Mouse (Mus musculus): ENCODE data around the gene Rassf2. TPM values are rescaled to one million over a fixed set of nuclear protein-coding genes. Genes with fewer than 3 reads are reported as not detected.
A peak's percentile ranks its signal among the peaks of the same experiment; 100 is the strongest.

Rassf2 gene
- polyA plus RNA-seq, 1 experiment from 2014 or later: 29.2 TPM

DNA sequence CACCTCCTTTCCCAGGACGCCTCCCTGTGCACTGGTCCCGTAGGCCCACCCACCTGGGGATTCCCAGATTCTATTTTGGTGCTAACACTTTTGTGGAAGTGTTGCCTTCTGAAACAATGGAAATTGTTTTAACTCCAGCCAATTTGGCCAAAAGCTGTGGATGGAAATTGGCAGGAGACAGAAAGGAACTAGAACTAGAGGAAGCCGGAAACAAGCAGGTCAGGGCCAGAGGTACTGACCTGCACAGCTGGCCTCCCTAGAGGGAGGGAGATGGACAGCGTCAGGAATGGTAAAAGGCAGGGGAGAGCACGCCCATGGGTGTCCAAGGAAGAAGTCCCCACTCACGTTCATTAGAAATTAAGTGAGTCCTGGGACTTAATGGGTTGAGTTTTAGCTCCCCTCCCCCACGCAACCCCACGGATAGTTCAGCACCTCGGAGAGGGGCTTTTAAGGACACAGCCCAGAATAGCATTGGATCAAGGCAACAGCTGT, 72.3 kb downstream of the Rassf2 start:
- no peak overlapping the region for H3K4me3 ChIP-seq
- H3K27ac ChIP-seq: no peak overlapping the region
- WGBS: 61% methylated on average over 9 of the region's 9 CpGs
- H3K36me3 ChIP-seq: no peaks in the 10 kb centered on the region
- no peaks in the 10 kb centered on the region for H3K9me3 ChIP-seq (replicated peaks)
- peaks cover 9% of the 10 kb centered on the region for H3K4me1 ChIP-seq
- no peak overlapping the region for H3K4me2 ChIP-seq (replicated peaks)
- H3K9ac ChIP-seq: no peak overlapping the region
- H3K27me3 ChIP-seq: peaks cover 26% of the 10 kb centered on the region
- ATAC-seq (ENCODE audit: low FRiP score): no peak

DNA sequence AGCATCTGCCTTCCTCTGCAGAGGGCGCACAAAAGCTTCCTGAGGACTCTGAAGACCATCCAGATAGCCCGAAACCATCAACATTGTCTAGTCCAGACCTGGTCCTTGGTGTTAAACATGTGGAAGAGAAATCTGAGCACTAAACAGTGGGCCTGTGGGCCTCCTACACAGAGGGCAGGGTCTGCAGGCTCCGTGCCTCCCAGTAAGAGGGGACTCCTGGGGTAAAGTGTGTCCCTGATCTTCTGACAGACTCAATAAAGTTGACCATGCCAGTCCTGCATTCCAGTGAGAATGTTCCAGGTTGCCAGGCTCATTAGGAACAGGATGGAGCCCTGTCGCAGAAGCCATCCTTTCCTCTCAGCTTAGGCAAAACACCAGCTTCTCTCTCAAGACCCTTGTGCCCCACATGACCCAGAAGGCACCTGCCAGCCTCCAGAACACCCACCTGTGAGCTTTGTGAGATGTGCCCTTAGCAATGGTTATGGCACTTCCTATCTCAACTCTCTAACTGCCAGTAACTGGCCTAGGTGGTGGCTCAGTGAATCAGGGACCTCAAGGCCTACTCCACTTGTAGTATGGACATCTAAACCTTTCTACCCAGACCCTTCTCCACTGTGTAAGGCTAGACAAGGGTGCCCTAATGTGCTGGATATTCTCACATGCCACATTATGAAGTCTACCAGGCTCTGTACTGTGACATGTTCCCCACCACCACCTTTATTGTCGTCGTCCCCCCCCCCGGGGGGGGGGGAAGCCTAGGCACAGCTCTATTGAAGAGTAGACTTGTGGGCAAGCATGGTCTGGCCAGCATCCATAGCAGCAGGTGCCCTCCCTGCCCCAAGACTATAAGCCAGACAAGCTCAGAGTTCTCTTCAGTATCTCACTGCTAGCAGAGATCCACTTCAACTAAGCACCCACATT, 73.5 kb downstream of the Rassf2 start:
- no peaks in the 10 kb centered on the region for H3K36me3 ChIP-seq
- peaks cover 9% of the 10 kb centered on the region for H3K4me1 ChIP-seq
- H3K27me3 ChIP-seq: peaks cover 36% of the 10 kb centered on the region
- H3K9ac ChIP-seq: no peak overlapping the region
- H3K9me3 ChIP-seq (replicated peaks): no peaks in the 10 kb centered on the region
- H3K4me2 ChIP-seq (replicated peaks): no peak overlapping the region
- H3K4me3 ChIP-seq: no peak overlapping the region
- no peak overlapping the region for H3K27ac ChIP-seq
- 87% methylated on average over 7 of the region's 7 CpGs for WGBS
- no peak for ATAC-seq (ENCODE audit: low FRiP score)

DNA sequence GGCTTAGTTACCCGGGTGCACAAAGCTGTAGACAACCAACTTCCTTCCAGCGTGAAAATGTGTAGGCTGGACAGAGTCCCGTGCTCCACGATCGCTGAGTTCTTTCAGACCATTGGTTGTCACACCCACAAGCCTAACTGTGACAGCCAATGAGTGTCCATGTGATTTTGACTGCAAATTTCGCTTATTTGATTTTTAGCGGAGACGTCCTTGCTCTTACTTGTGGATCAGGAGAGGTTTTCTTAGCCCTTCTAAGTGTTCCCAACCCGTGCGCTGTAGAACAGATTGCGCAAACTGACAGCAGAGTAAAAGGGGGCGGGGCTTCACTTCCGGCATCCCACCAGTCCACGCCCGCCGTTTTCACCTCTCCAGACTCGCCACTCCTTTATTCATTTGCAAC, 74.8 kb downstream of the Rassf2 start:
- Histone ChIP-seq H3K36me3 (no peaks in the 10 kb centered on the region), H3K9ac (no peak overlapping the region), H3K4me3 (peak overlapping the region; percentile 33), H3K27me3 (peaks cover 44% of the 10 kb centered on the region), H3K4me2 (replicated peaks) (peak overlapping the region; percentile 65), H3K9me3 (replicated peaks) (no peaks in the 10 kb centered on the region), H3K4me1 (peaks cover 9% of the 10 kb centered on the region), H3K27ac (no peak overlapping the region)
- WGBS: 5% methylated on average over 17 of the region's 17 CpGs
- ATAC-seq (ENCODE audit: low FRiP score): peak; percentile 70

DNA sequence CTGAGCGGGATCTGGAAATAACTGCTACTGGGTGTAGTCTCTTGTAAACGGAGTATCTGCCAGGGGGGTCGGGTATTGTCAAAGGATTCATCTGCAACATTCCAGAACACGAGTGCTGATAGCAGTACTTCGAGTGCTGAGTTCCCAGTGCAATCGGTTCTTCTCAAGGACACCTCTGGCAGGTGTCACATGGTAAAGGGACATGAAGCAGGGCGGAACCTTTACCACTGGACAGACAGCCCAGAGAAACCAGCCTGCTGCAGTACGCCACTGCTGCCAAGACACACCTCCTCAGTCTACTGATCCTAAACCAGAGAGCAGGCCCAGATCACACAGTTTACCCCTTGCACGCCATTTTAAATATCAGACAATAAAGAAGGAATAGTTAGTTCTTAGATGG, 75.2 kb downstream of the Rassf2 start:
- Histone ChIP-seq H3K4me2 (replicated peaks) (peak overlapping the region; percentile 65), H3K9ac (no peak overlapping the region), H3K36me3 (no peaks in the 10 kb centered on the region), H3K27ac (no peak overlapping the region), H3K9me3 (replicated peaks) (no peaks in the 10 kb centered on the region), H3K4me3 (peak overlapping the region; percentile 33), H3K4me1 (peaks cover 9% of the 10 kb centered on the region), H3K27me3 (peaks cover 47% of the 10 kb centered on the region)
- peak; percentile 51; the same call in 1 of the 2 replicates for ATAC-seq (ENCODE audit: low FRiP score)
- 65% methylated on average over 9 of the region's 9 CpGs for whole genome bisulfite sequencing

DNA sequence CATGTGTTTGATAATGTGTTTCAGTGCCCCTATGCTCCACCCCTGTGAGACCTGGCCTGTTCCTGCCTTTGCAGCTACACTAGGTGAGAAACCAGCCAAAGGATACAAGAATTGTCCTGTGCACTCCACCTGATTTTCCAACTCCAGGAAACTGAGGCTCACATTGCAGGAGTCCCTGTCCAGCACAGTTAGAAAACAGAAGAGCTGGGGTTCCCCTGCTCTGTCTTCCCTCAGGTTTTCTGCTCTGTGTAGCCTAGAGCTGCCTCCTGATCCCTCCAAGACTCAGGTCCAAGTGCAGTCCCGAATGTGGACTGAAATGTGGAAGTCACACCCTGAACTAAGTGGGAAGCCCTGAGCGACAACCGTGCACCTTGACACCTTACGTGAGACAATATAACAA, 76.3 kb downstream of the Rassf2 start:
- H3K4me2 ChIP-seq (replicated peaks): no peak overlapping the region
- peaks cover 52% of the 10 kb centered on the region for H3K27me3 ChIP-seq

DNA sequence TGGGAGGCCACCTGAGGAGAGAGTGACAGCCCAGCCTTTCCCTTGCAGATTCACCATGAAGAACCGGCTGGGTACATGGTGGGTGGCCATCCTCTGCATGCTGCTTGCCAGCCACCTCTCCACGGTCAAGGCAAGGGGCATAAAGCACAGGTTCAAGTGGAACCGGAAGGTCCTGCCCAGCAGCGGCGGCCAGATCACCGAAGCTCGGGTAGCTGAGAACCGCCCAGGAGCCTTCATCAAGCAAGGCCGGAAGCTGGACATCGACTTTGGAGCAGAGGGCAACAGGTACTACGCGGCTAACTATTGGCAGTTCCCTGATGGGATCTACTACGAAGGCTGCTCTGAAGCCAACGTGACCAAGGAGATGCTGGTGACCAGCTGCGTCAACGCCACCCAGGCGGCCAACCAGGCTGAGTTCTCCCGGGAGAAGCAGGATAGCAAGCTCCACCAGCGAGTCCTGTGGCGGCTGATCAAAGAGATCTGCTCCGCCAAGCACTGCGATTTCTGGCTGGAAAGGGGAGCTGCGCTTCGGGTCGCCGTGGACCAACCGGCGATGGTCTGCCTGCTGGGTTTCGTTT, 77.0 kb downstream of the Rassf2 start:
- WGBS: 15% methylated on average over 29 of the region's 29 CpGs
- H3K27ac ChIP-seq: no peak overlapping the region
- no peak overlapping the region for H3K4me3 ChIP-seq
- H3K4me2 ChIP-seq (replicated peaks): peak overlapping the region; percentile 35
- peaks cover 52% of the 10 kb centered on the region for H3K27me3 ChIP-seq
- ATAC-seq (ENCODE audit: low FRiP score): no peak
- peaks cover 9% of the 10 kb centered on the region for H3K4me1 ChIP-seq
- no peaks in the 10 kb centered on the region for H3K9me3 ChIP-seq (replicated peaks)
- H3K36me3 ChIP-seq: no peaks in the 10 kb centered on the region
- H3K9ac ChIP-seq: peak overlapping the region; percentile 13; the same call in 1 of the 2 replicates

More for the DNA sequence above, 76.3 kb downstream of the Rassf2 start:
- 91% methylated on average over 4 of the region's 4 CpGs for WGBS
- H3K9me3 ChIP-seq (replicated peaks): no peaks in the 10 kb centered on the region
- H3K27ac ChIP-seq: no peak overlapping the region
- H3K9ac ChIP-seq: no peak overlapping the region
- no peaks in the 10 kb centered on the region for H3K36me3 ChIP-seq
- peaks cover 9% of the 10 kb centered on the region for H3K4me1 ChIP-seq
- no peak overlapping the region for H3K4me3 ChIP-seq
- ATAC-seq (ENCODE audit: low FRiP score): no peak

DNA sequence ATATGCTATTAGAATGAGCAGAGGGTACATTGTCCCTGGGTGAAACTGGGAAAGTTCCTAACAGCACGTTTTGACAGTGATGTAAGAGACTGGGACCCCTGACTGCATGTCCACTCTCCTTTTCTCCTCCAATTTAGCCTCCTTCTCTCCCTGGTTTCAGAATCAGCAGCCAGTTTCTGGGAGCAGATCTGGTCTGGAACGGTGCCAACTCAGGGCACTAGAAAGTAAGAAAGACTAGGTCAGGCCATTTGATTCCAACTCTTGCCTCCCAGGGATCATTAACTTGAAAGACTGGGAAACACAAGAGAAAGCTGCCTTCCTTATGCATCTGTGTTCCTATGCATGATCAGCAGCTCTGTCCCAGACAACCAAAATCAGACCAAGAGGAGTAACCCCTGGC, 77.6 kb downstream of the Rassf2 start:
- Histone ChIP-seq H3K4me2 (replicated peaks) (no peak overlapping the region), H3K27me3 (peaks cover 52% of the 10 kb centered on the region)

DNA sequence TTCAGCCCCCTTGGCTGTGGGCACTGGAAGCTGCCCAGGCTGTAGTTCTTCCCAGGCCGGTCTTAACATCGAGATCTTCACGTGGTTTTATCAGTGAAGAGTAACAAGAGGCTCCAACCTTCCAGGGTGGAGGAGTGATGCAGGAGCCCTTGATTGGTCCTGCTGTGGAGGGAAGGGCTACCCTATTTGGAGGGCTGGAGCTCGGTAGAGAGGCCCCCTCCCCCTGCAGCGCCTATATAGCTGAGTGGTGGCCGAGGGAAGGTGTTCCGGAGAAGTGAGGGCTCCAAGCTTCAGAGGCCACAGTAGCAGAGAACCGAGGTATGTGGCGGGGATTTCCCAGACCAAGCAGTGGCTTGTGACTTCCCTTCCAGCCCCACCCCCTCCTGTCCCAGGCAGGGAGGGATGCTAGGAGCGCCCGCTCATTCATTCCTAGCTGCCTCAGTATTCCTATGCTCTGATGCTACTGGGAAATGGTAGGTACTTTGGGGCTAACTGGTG, 79.4 kb downstream of the Rassf2 start, which contains the start of gene Prnd:
Gene Prnd (plus strand): TSS at position 264 of the 498 bp plus-strand sequence.
- peak within 1 kb of the TSS; percentile 5; the same call in 1 of the 2 replicates for H3K4me2 ChIP-seq (replicated peaks)
- WGBS: 18% methylated on average over 11 of the region's 11 CpGs

More for the DNA sequence above, 77.6 kb downstream of the Rassf2 start:
- WGBS: 58% methylated on average over 2 of the region's 2 CpGs
- Histone ChIP-seq H3K4me3 (no peak overlapping the region), H3K27ac (no peak overlapping the region), H3K9me3 (replicated peaks) (no peaks in the 10 kb centered on the region), H3K4me1 (peaks cover 9% of the 10 kb centered on the region), H3K9ac (no peak overlapping the region), H3K36me3 (no peaks in the 10 kb centered on the region)
- no peak for ATAC-seq (ENCODE audit: low FRiP score)

DNA sequence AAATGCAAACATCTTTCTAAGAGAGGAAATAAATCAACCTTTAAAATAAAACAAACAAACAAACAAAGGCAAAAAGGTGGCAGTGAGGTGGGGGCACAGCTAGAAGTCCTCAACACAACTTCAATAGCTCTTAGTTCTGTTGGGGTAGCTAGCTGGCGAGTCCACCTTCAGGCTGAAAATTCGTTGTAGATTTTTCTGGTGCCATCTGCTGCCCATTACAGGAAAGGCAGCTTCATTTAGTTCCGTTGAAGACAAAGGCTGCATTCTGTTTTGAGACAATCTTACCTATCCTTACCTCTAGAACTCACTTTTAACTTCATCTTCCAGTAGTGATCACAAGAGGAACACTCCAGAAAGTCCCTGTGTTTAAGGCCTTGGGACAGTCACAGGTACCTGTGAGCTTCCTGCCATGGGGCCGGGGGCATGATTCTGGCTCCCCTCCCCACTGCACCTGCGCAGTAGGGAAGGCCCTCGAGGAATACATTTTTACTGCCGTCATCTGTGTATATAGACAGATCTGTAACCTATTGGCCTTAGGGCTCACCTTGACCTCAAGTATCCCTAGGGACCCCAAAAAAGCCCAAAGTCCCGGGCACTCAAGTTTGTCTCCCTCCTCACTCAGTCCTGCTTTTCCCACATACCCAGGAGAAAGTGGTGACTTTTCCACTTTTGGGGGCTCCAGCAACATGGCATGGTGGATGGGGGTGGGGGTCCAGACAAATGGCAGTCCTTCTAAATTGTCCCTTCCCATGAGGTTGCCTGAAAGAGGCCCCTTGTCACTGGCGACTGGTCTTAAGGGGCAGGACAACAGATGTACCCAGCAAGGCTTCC, 80.1 kb downstream of the Rassf2 start:
- Histone ChIP-seq H3K27me3 (peaks cover 49% of the 10 kb centered on the region), H3K9me3 (replicated peaks) (no peaks in the 10 kb centered on the region), H3K4me1 (peaks cover 7% of the 10 kb centered on the region), H3K4me3 (no peak overlapping the region), H3K27ac (no peak overlapping the region), H3K36me3 (no peaks in the 10 kb centered on the region), H3K9ac (no peak overlapping the region), H3K4me2 (replicated peaks) (no peak overlapping the region; the same call in 1 of the 2 replicates)
- WGBS: 55% methylated on average over 9 of the region's 9 CpGs
- peak; percentile 32; the same call in 1 of the 2 replicates for ATAC-seq (ENCODE audit: low FRiP score)

More for the DNA sequence above, 79.4 kb downstream of the Rassf2 start, which contains the start of gene Prnd:
- H3K27ac ChIP-seq: no peak within 1 kb of the TSS
- no peak within 1 kb of the TSS for H3K4me3 ChIP-seq
- ATAC-seq (ENCODE audit: low FRiP score): no peak
- H3K36me3 ChIP-seq: no peaks in the 10 kb centered on the region
- H3K27me3 ChIP-seq: peaks cover 52% of the 10 kb centered on the region
- no peak within 1 kb of the TSS for H3K9ac ChIP-seq
- no peaks in the 10 kb centered on the region for H3K9me3 ChIP-seq (replicated peaks)
- H3K4me1 ChIP-seq: peaks cover 9% of the 10 kb centered on the region

DNA sequence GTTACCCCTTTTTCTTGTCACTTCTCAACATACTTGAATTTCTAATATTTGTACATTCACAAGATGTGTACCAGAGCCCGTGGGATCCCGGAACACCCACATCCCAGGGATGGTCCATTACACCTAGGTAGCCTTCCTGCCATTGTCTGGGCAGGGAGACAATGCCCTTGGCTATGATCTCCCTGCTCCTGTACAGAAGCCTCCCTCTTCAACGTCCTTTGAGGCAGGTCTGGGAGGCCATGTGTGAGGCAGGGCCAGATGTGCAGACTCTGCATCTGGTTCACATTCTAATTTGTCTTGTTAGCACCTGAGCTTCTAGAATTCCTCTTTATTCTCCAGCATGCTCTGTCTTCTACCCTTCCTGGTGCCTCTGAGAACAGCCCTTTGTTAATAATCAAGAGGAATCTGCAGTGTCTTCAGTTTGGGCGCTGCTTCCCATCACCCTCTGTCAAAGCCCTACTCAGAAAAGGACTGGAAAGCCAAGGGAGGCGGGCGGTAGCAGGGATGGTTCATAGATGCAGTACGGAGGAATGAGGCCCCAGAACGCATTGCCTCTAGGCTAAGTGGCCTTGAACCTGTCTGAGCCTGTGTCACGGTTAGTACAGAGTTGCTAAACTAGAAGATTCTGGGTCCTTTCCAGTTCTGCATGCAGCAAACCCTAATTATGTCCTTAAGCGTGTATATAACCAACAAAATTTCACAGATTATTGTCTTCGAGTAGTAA, 81.0 kb downstream of the Rassf2 start:
- no peak overlapping the region for H3K4me2 ChIP-seq (replicated peaks)
- H3K27ac ChIP-seq: no peak overlapping the region
- no peaks in the 10 kb centered on the region for H3K36me3 ChIP-seq
- H3K9me3 ChIP-seq (replicated peaks): no peaks in the 10 kb centered on the region
- ATAC-seq (ENCODE audit: low FRiP score): no peak
- peaks cover 7% of the 10 kb centered on the region for H3K4me1 ChIP-seq
- H3K4me3 ChIP-seq: no peak overlapping the region
- no peak overlapping the region for H3K9ac ChIP-seq
- 80% methylated on average over 11 of the region's 11 CpGs for WGBS
- H3K27me3 ChIP-seq: peaks cover 41% of the 10 kb centered on the region

DNA sequence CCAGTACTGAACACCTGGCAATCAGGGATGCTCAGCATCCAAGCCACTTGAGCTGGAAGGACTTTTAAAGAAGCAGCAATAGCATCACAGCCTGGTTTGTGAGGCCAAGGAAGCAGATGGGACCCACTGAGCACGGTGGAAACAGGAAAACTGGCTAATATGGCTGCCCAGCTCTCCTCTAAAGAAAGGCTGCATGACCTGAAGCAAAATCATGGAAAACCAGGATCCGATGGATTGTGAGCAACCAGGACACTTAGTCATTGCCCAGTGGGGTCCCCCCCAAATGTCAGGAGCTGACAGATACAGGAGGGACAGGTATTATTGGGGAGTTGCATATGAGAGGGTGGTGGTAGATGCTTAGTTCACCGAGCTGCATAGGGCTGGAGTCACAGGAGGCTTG, 81.9 kb downstream of the Rassf2 start:
- no peak overlapping the region for H3K9ac ChIP-seq
- H3K27me3 ChIP-seq: peaks cover 32% of the 10 kb centered on the region
- peaks cover 4% of the 10 kb centered on the region for H3K4me1 ChIP-seq
- H3K4me2 ChIP-seq (replicated peaks): no peak overlapping the region
- H3K36me3 ChIP-seq: no peaks in the 10 kb centered on the region
- no peak for ATAC-seq (ENCODE audit: low FRiP score)
- H3K9me3 ChIP-seq (replicated peaks): no peaks in the 10 kb centered on the region
- 82% methylated on average over 3 of the region's 3 CpGs for WGBS
- no peak overlapping the region for H3K27ac ChIP-seq
- no peak overlapping the region for H3K4me3 ChIP-seq

All from hindbrain, embryonic 12.5 days (tissue).